Mouse (Mus musculus) intestine, embryonic 16.5 days (tissue): Measurements from ENCODE around the gene Olfr94. TPM values are rescaled to one million over a fixed set of nuclear protein-coding genes. Genes with fewer than 3 reads are reported as not detected.
A peak's percentile ranks its signal among the peaks of the same experiment; 100 is the strongest.
"Not testable (repeated sequence)": the region's sequence is repeated elsewhere in the genome, so short reads cannot be mapped to it uniquely, and the experiment has no call there.

Source experiments
- ATAC-seq: fragments of 200-750 bp; cut with Nextera tagmentation; 2 replicates; pipeline ENCODE4 v1.8.0; 2017; ENCODE audit warnings: moderate TSS enrichment, moderate library complexity
- H3K27ac ChIP-seq: fragments of 300-500 bp; sonication (generic); 2 replicates; pipeline ENCODE4 v1.5.1; 2014; ENCODE audit warnings: mild to moderate bottlenecking, low read length
- H3K27me3 ChIP-seq: fragments of 300-500 bp; sonication (generic); replicated peaks from 2 replicates; pipeline ENCODE4 v1.6.1; 2014; ENCODE audit warnings: low read length, control low read depth, mixed read lengths; ENCODE audit not compliant: control insufficient read depth, insufficient read depth
- H3K36me3 ChIP-seq: fragments of 300-500 bp; sonication (generic); 2 replicates; pipeline ENCODE4 v1.6.1; 2014; ENCODE audit warnings: low read length, control low read depth; ENCODE audit not compliant: control insufficient read depth, insufficient read depth
- H3K4me1 ChIP-seq: fragments of 300-500 bp; sonication (generic); 2 replicates; pipeline ENCODE4 v1.6.1; 2014; ENCODE audit warnings: low read length, control low read depth, mixed read lengths; ENCODE audit not compliant: control insufficient read depth, insufficient read depth
- H3K4me2 ChIP-seq: fragments of 300-500 bp; sonication (generic); 2 replicates; pipeline ENCODE4 v1.6.1; 2014; ENCODE audit warnings: low read depth, low read length, control low read depth
- H3K4me3 ChIP-seq: fragments of 300-500 bp; sonication (generic); 2 replicates; pipeline ENCODE4 v1.5.1; 2014; ENCODE audit warnings: mild to moderate bottlenecking, low read length
- H3K9ac ChIP-seq: fragments of 300-500 bp; sonication (generic); 2 replicates; pipeline ENCODE4 v1.6.1; 2014; ENCODE audit warnings: low read depth, low read length
- H3K9me3 ChIP-seq: fragments of 300-500 bp; sonication (generic); 2 replicates; pipeline ENCODE4 v1.6.1; 2016; ENCODE audit warnings: low read length, control low read depth; ENCODE audit not compliant: control insufficient read depth
- WGBS: fragments of 180-500 bp; shearing (Covaris S2); extraction: QIAGEN DNeasy Blood & Tissue Kit; methylation state at CpG from one replicate; pipeline ENCODE4 v1.1.7; 2014; 5-methylcytosine and 5-hydroxymethylcytosine counted together
- polyA plus RNA-seq: library from polyadenylated mRNA; unstranded; fragments of >200 nt; fragmentation: Nextera tagmentation; extraction: Ambion mirVana; gene quantifications from 2 replicates; pipeline ENCODE4 v1.2.1, GENCODE M21; 2015

Olfr94 gene
- not detected in 2 replicates for polyA plus RNA-seq

DNA sequence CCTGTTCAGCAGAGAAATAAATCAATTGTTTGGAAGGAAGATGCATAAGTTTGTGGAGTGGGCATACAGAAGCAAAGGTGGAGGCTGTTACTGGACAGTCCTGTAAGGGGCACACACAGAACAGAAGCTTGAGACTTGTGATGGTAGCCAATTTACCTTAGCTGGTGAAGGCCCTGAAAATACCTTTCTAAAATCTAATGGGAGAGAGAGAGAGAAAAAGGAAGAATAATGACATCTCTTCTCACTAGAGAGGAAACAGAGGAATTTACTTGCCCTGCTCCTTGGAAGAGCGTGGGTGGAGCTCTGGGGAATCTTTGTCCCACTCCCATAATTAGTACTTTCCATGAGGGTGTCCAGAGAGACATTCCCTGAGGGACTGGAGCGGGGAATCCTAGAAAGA is at the start of gene Olfr94:
Gene Olfr94, minus strand, starts transcription at position 101 of the 400 bp plus-strand sequence.
- Histone ChIP-seq H3K9ac (no peak within 1 kb of the TSS), H3K4me1 (peaks cover 8% of the 10 kb centered on the region), H3K4me2 (no peak within 1 kb of the TSS), H3K27ac (no peak within 1 kb of the TSS), H3K9me3 (no peaks in the 10 kb centered on the region), H3K27me3 (peaks cover 20% of the 10 kb centered on the region), H3K36me3 (no peaks in the 10 kb centered on the region), H3K4me3 (no peak within 1 kb of the TSS)
- 73% methylated on average over 2 of the region's 2 CpGs for WGBS
- no peak for ATAC-seq

DNA sequence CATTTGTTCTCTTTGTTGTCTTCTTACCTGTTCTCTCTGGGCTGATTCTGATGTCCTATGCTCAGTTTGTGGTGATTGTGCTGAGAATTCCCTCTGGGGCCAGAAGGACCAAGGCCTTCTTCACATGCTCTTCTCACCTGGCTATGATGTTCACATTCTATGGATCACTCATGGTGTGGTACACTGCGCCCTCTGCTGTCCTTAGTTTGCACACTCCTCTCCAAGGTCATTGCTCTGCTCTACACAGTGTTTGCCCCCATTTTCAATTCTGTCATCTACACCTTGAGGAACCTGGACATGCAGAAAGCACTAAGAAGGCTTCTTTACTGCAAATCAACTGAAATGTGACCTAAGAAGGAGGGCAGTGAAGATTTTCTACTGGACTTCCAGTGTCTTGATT is 49.8 kb upstream of the Olfr94 start:
- no peaks in the 10 kb centered on the region for H3K4me1 ChIP-seq
- no peaks in the 10 kb centered on the region for H3K9me3 ChIP-seq
- no peak for ATAC-seq

DNA sequence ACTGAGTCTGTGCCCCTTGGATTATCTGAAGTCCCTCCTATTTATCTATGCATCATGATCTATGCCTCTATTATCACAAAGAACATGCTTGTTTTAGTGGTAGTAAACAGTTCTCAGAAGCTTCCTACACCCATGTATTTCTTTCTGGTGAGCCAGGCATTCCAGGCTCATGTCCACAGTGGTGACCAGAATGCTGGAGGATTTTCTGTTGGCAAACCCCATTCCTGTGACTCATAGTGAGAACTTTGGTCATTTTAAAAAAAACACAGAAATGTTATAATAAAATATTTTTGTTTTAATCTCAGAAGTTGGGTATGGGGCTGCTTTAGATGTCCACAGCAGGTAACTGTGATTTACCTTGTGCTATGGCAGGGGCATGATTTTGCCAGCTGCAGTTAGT is 48.7 kb upstream of the Olfr94 start:
- H3K9ac ChIP-seq: no peak overlapping the region
- no peaks in the 10 kb centered on the region for H3K4me1 ChIP-seq
- H3K4me2 ChIP-seq: no peak overlapping the region
- no peak overlapping the region for H3K4me3 ChIP-seq
- ATAC-seq: no peak
- no peak overlapping the region for H3K27ac ChIP-seq
- no peaks in the 10 kb centered on the region for H3K27me3 ChIP-seq
- no peaks in the 10 kb centered on the region for H3K36me3 ChIP-seq
- no peaks in the 10 kb centered on the region for H3K9me3 ChIP-seq

More for the DNA sequence above, 49.8 kb upstream of the Olfr94 start:
- H3K4me3 ChIP-seq: no peak overlapping the region
- no peaks in the 10 kb centered on the region for H3K36me3 ChIP-seq
- 12% methylated on average over 1 of the region's 1 CpGs for WGBS
- H3K4me2 ChIP-seq: no peak overlapping the region
- no peak overlapping the region for H3K9ac ChIP-seq
- no peaks in the 10 kb centered on the region for H3K27me3 ChIP-seq
- H3K27ac ChIP-seq: no peak overlapping the region

DNA sequence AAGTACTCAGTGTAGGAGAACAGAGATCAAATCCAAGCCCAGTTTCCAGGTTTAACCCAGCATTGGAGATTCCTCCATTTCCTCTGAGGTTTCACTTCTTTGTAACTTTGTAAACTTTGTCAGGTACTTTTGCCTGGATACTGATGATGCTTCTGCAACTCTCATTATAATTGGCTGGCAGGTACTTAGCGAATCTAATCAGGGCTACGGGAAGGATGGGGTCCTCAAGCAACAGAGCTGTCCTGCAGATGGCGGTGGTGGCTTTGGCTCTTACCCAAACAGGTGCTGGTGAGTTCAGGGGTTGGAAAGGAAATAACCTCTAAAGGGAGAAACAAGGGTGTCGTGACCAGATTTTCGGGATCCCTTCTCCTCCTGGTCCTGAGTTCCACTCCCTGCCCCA is 45.9 kb upstream of the Olfr94 start:
- H3K4me3 ChIP-seq: no peak overlapping the region
- no peak overlapping the region for H3K27ac ChIP-seq
- H3K9me3 ChIP-seq: no peaks in the 10 kb centered on the region
- 34% methylated on average over 5 of the region's 5 CpGs for WGBS
- no peaks in the 10 kb centered on the region for H3K4me1 ChIP-seq
- no peaks in the 10 kb centered on the region for H3K36me3 ChIP-seq
- no peak for ATAC-seq
- H3K9ac ChIP-seq: no peak overlapping the region
- H3K4me2 ChIP-seq: no peak overlapping the region
- H3K27me3 ChIP-seq: no peaks in the 10 kb centered on the region

DNA sequence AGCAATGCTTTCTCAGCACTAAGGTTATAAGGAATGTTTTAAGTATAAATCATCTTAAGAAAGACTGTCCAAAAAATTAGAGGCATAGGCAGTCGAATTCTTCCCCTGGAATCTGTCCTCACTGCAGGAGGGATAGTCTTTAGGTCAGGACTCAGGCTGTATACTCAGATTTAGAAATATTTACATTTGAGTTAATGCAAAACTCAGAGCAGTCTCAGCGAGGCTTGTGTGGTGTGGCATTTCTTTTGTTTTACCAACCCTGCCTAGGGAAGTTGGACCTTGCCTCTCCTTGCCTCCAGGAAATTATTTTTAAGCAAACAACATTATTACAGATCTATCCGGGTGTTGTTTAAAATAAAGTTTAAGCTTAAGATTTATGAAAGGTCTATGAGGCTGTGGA is 41.4 kb upstream of the Olfr94 start:
- no peaks in the 10 kb centered on the region for H3K27me3 ChIP-seq
- no peak overlapping the region for H3K4me3 ChIP-seq
- H3K27ac ChIP-seq: no peak overlapping the region
- H3K36me3 ChIP-seq: no peaks in the 10 kb centered on the region
- no peak overlapping the region for H3K4me2 ChIP-seq
- WGBS: 17% methylated on average over 3 of the region's 3 CpGs
- ATAC-seq: peak; percentile 58; the same call in 1 of the 2 replicates
- no peaks in the 10 kb centered on the region for H3K9me3 ChIP-seq
- no peak overlapping the region for H3K9ac ChIP-seq
- H3K4me1 ChIP-seq: no peaks in the 10 kb centered on the region

DNA sequence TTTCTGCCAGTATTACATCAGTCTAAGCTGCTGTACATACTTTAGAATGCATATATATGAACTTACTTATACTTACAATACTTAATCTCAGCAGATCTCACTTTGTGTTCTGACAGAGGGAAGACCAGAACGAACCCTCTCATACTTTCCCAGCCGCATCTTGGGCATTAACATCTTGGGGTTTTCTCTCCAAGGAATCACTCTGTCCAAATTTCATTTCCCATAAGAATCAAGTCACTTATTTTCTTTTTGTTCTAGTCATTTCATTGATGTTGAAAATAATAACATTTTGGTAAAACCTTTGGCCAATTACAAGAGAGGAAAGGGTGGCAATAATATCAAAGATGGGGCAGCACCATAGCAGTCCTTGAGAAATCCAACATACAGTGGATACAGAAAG is 36.4 kb upstream of the Olfr94 start, which contains the start of gene Olfr97:
Gene Olfr97, minus strand, starts transcription at position 101 of the 400 bp plus-strand sequence.
- 91% methylated on average over 2 of the region's 2 CpGs for WGBS
- not testable (repeated sequence) for H3K4me3 ChIP-seq, H3K4me2 ChIP-seq, H3K27ac ChIP-seq, H3K27me3 ChIP-seq, H3K4me1 ChIP-seq, H3K9ac ChIP-seq, H3K36me3 ChIP-seq, H3K9me3 ChIP-seq, ATAC-seq

DNA sequence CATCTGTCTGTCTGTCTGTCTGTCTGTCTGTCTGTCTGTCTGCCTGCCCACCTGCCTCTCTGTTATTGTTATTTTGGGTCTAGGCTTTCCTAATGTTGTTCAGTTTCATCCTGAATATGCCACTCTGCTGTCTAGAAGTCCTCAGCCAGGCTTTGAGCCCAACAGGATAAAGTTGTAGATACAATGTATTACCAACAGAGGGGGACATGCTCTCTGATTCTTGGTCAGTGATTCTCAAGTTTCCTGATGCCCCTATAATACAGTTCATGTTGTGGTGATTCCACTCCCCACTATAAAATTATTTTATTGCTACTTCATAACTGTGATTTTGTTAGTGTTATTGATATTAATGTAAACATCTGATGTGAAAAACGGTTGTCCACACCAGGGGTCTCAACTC is 21.1 kb upstream of the Olfr94 start:
- Histone ChIP-seq H3K27me3 (no peaks in the 10 kb centered on the region), H3K4me1 (no peaks in the 10 kb centered on the region), H3K9ac (no peak overlapping the region), H3K9me3 (0 out of 2 replicates have a peak, but pooled peaks cover 2% of the 10 kb centered on the region), H3K4me3 (no peak overlapping the region), H3K36me3 (no peaks in the 10 kb centered on the region), H3K4me2 (no peak overlapping the region), H3K27ac (no peak overlapping the region)
- WGBS: 9% methylated on average over 1 of the region's 1 CpGs
- no peak for ATAC-seq

DNA sequence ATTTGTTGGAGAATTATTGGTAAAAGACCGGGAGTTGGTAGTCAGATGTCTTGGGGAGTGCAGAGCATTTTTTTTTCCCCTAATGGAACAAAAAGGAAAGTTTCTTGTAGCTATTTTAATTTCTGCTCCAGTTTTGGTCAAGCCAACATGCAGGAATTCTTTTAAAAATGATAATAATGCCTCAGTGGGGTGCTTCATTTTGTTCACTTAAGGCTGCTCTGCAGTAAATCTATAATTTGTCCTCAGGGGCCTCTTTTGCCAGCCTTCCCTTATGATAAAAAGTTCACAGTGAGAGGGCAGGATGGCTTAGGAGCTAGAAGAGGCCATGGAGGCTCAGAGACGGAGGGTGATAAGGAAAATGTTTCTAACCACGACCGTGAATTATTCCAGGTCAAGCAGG is 19.1 kb upstream of the Olfr94 start, which contains the start of gene Olfr96:
Gene Olfr96, plus strand, starts transcription at position 301 of the 400 bp plus-strand sequence.
- no peak within 1 kb of the TSS for H3K27ac ChIP-seq
- no peak within 1 kb of the TSS for H3K4me3 ChIP-seq
- no peaks in the 10 kb centered on the region for H3K4me1 ChIP-seq
- no peak for ATAC-seq
- 69% methylated on average over 4 of the region's 4 CpGs for WGBS
- H3K27me3 ChIP-seq: no peaks in the 10 kb centered on the region
- H3K9me3 ChIP-seq: 0 out of 2 replicates have a peak, but pooled peaks cover 2% of the 10 kb centered on the region
- H3K9ac ChIP-seq: no peak within 1 kb of the TSS
- no peaks in the 10 kb centered on the region for H3K36me3 ChIP-seq
- no peak within 1 kb of the TSS for H3K4me2 ChIP-seq

DNA sequence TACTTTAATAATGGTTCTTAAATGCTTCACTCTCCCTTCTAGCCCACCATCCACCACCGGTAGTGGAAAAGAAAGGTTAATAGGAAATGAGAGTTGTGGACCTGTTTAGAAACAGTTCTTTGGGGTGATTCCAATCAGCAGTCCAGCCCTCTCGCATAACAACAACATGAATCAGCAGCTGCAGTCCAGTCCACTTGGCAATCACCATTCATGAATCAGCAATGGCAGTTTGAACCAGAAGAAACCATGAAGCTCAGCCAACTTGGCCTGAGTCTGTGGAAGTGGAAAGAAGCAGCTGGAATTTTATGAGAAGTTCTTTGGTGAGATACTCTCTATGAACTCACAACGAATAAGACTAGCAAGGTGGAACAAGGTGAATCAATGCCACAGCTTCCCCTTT is 17.7 kb upstream of the Olfr94 start:
- no peak overlapping the region for H3K4me2 ChIP-seq
- no peak overlapping the region for H3K4me3 ChIP-seq
- 76% methylated on average over 3 of the region's 3 CpGs for WGBS

DNA sequence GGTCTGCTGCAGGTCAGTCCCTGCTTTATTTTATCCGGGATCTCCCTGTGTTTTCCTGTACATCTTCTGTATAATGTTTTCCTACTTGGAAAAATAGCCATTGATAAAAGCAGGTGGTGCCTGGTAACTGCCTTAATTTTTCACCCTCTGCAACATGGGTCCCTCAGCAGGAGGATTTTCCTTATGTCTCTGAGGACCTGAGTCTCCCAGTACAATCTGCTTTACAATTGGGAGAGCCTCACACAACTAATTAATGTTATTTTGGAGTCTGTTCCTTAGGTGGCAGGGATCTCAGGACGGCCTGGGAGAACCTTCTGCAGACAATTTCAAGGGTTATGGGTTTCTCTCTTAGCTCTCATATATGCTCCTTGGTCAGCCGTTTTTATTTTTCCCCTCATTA is 12.2 kb upstream of the Olfr94 start, which contains the start of gene Olfr95:
Gene Olfr95, minus strand, starts transcription at position 101 of the 400 bp plus-strand sequence.
- WGBS: 72% methylated on average over 3 of the region's 3 CpGs
- Histone ChIP-seq H3K36me3 (no peaks in the 10 kb centered on the region), H3K4me3 (no peak within 1 kb of the TSS), H3K9ac (no peak within 1 kb of the TSS), H3K27ac (no peak within 1 kb of the TSS), H3K27me3 (peaks cover 12% of the 10 kb centered on the region; the same call in 1 of the 2 replicates), H3K9me3 (0 out of 2 replicates have a peak, but pooled peaks cover 2% of the 10 kb centered on the region), H3K4me2 (no peak within 1 kb of the TSS), H3K4me1 (no peaks in the 10 kb centered on the region)
- no peak for ATAC-seq

More for the DNA sequence above, 17.7 kb upstream of the Olfr94 start:
- no peak overlapping the region for H3K9ac ChIP-seq
- H3K36me3 ChIP-seq: no peaks in the 10 kb centered on the region
- no peak overlapping the region for H3K27ac ChIP-seq
- ATAC-seq: no peak
- 0 out of 2 replicates have a peak, but pooled peaks cover 2% of the 10 kb centered on the region for H3K9me3 ChIP-seq
- H3K4me1 ChIP-seq: no peaks in the 10 kb centered on the region
- H3K27me3 ChIP-seq: no peaks in the 10 kb centered on the region
